Mouse (Mus musculus) megakaryocyte, embryonic 14.5 days (primary cell): Measurements from ENCODE around the gene Trappc1.

ENCODE experiments used
- FLI1 ChIP-seq: IDR thresholded peaks from 2 replicates; pipeline ENCODE4 v1.6.1; 2012; ENCODE audit warnings: low read length, inconsistent platforms, mixed read lengths
- GATA1 ChIP-seq: IDR thresholded peaks from 3 replicates; pipeline ENCODE4 v1.6.1; 2012; ENCODE audit warnings: mixed read lengths, low read length, inconsistent platforms, borderline replicate concordance

DNA sequence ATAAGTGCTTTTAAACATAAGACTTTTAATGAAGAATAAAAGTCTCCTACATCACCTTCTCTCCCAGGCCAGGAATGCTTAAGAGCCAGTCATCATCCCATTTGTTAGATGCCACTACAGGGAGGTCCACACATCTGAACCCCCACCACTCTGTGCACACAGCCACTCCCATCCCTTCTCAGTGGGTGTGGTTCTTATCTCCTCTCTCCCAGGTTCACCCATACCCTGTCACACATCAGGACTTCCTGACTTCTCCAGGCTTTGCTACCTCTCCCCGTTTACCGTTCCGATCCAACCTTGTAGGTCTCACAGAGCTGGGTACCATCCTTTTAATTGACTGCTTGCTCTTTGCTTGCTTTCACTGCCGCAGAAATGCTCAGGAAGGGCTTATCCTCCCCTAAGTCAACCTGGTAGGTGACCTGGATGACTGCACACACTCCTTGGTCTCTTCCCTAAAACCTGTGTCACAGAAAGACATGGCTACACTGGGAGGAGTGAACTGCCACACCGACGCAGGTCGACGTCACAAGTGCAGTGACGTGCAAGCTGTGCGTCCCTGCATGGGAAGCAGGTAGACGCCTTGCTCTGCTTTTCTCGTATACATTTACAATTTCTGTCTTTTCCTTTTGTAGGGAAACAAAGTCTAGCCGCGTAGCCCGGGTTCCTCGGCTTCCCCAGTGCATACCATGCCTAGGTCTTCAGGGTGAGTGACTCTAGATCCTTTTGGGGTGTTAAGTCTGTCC lies 49.6 kb downstream of the Trappc1 start:
- no peak for TF ChIP-seq GATA1
- no peak for TF ChIP-seq FLI1
